Mouse (Mus musculus) testis, adult 2 months (tissue): ENCODE measurements around the gene Proca1. TPM values are rescaled to one million over a fixed set of nuclear protein-coding genes. Genes with fewer than 3 reads are reported as not detected.

Experiments
- H3K27ac ChIP-seq: fragments of 200-500 bp; 2 replicates; pipeline ENCODE4 v1.5.1; 2012; ENCODE audit warnings: low read depth, low read length; ENCODE audit not compliant: control insufficient read depth, insufficient read depth
- H3K27me3 ChIP-seq: fragments of 200-500 bp; 2 replicates; pipeline ENCODE4 v1.6.1; 2012; ENCODE audit warnings: mild to moderate bottlenecking, low read length, moderate library complexity; ENCODE audit not compliant: control insufficient read depth, insufficient read depth
- H3K36me3 ChIP-seq: fragments of 200-500 bp; 2 replicates; pipeline ENCODE4 v1.6.1; 2012; ENCODE audit warnings: mild to moderate bottlenecking, low read length; ENCODE audit not compliant: control insufficient read depth, insufficient read depth
- H3K4me1 ChIP-seq: fragments of 200-500 bp; 2 replicates; pipeline ENCODE4 v1.6.1; 2012; ENCODE audit warnings: low read length; ENCODE audit not compliant: control insufficient read depth, insufficient read depth
- H3K4me3 ChIP-seq: fragments of 200-500 bp; 2 replicates; pipeline ENCODE4 v1.5.1; 2012; ENCODE audit warnings: low read depth, mild to moderate bottlenecking, low read length, moderate library complexity, mixed read lengths; ENCODE audit not compliant: control insufficient read depth
- CTCF ChIP-seq: fragments of 200-500 bp; IDR thresholded peaks from 2 replicates; pipeline ENCODE4 v1.5.1; 2012; ENCODE audit warnings: low read depth, mild to moderate bottlenecking, inconsistent platforms, low read length, moderate library complexity; ENCODE audit not compliant: control insufficient read depth, insufficient read depth, insufficient replicate concordance
- POLR2A ChIP-seq: fragments of 200-500 bp; IDR thresholded peaks from 2 replicates; pipeline ENCODE4 v1.6.1; 2012; ENCODE audit warnings: low read depth, mild to moderate bottlenecking, inconsistent platforms, low read length, moderate library complexity; ENCODE audit not compliant: control insufficient read depth
- polyA plus RNA-seq: library from polyadenylated mRNA; depleted of rRNA; stranded (reverse); fragments of >200 nt; gene quantifications from 2 replicates; pipeline ENCODE4 v1.2.3, GENCODE M21; 2012; rRNA removed

Gene Proca1
- polyA plus RNA-seq, 1 experiment, result 191 TPM

DNA sequence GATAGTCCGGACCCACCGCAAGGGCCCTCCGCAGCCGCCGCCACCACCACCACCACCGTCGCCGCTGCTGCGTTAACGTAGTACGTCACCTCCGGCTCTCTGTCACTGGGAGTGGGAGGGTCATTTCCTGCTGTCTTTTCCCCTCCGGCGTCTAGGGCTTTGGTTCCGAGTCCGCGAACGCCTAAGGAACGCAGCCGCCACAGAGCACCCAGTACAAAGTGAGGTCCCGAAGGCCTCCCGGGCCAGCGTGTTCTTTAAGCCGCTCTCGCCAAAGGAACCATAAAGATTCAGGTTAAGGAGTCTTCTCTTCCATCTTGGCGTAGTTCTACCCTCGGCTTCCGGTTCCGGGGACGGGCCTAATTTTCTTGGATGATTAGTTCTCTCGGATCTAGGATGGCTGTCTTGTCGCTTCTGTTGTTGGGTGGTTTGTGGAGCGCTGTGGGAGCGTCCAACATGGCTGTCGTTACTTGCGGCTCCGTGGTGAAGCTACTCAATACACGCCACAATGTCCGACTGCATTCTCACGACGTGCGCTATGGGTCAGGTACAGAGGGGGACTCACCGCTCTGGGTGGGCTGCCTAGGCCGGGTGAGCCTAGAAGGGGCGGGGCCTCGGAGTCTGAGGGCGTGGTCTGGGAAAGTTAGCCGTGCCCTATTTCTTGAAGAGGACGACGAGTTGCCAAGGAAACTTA, 52.6 kb downstream of the Proca1 start, which contains the start of the genes Sdf2 and Supt6:
TSS of gene Sdf2 (plus strand) at position 120 of the 691 bp plus-strand sequence.
TSS of gene Supt6 (minus strand) at position 361 of the 691 bp plus-strand sequence.
- peak within 1 kb of the TSS; percentile 97 for H3K4me3 ChIP-seq
- TF ChIP-seq CTCF (peak; percentile 10; the same call in 1 of the 2 replicates), POLR2A (peak; percentile 92)
- no peaks in the 10 kb centered on the region for H3K27me3 ChIP-seq
- H3K4me1 ChIP-seq, result peaks cover 3% of the 10 kb centered on the region; the same call in 1 of the 2 replicates
- H3K27ac ChIP-seq, result peak within 1 kb of the TSS; percentile 99
- H3K36me3 ChIP-seq, result peaks cover 3% of the 10 kb centered on the region

DNA sequence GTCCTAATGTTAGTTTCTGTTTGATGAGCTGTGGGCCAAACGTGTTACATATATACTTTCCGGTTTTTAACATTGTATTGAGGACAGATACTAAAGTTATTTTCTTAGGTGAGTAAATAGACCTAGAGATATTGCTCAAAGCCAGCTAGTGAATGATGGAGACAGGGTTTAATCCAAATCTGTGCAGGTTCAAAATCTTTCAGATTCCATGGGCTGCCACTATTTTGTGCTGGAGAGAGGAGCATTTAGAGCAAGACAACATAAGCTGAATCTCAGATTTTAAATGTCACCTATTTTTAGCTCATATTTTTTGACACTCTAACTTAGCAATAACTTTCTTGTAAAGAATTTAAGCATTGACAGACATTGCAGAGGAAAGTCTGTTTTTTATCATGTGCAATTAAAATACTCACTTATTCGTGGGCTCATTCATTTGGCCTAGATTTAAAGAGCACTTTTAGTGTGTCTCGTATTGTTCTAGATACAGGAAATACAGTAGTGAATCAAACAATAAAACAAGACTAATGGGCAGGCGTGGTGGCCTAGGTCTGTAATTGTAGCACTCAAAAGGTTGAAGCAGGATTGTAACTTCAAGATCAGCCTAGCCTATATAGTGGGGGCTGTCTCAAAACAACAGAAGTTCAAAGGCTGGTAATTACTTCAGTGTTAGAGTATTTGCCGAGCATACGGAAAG, 53.3 kb downstream of the Proca1 start:
- Histone ChIP-seq H3K4me3 (peak overlapping the region; percentile 97), H3K27ac (peak overlapping the region; percentile 99; the same call in 1 of the 2 replicates), H3K4me1 (peaks cover 3% of the 10 kb centered on the region; the same call in 1 of the 2 replicates), H3K36me3 (peaks cover 3% of the 10 kb centered on the region), H3K27me3 (no peaks in the 10 kb centered on the region)
- TF ChIP-seq CTCF (no peak), POLR2A (no peak)

DNA sequence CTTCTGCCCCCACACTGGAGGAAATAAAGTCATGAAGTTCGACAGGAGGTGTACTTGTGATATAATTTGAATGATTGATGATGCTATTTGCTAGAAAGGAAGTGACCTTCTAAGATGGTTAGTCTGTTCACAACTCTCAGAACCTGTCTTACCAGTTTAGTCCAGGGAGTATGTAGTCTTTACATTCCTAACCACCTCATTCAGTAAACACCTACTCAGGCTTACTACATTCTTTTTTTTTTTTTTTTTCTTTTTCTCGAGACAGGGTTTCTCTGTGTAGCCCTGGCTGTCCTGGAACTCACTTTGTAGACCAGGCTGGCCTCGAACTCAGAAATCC, 53.8 kb downstream of the Proca1 start:
- H3K36me3 ChIP-seq, result peaks cover 2% of the 10 kb centered on the region
- TF ChIP-seq POLR2A (no peak), CTCF (no peak)
- peak overlapping the region; percentile 69; the same call in 1 of the 2 replicates for H3K4me3 ChIP-seq
- no peak overlapping the region for H3K27ac ChIP-seq
- H3K27me3 ChIP-seq, result no peaks in the 10 kb centered on the region
- peaks cover 3% of the 10 kb centered on the region; the same call in 1 of the 2 replicates for H3K4me1 ChIP-seq

DNA sequence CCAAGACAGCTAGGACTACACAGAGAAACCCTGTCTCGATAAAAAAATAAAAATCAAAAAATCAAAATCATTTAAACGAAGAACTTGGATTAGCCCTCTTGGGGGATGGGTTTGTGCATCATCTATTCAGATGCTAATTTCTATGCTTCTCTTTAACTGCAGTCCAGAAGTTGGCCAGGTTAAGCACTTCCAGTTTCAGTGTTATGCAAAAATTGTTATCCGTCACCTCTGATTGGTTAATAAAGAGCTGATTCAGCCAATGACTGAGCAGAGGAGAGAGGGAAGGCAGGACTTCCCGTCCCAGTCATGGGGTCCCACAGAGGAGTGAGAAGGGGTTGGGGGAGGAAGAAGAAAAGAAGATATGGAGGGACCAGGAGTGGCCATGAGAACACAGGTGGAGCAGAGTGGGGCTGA, 54.5 kb downstream of the Proca1 start:
- TF ChIP-seq CTCF (no peak), POLR2A (no peak)
- Histone ChIP-seq H3K36me3 (peaks cover 1% of the 10 kb centered on the region; the same call in 1 of the 2 replicates), H3K4me1 (peaks cover 3% of the 10 kb centered on the region; the same call in 1 of the 2 replicates), H3K27me3 (no peaks in the 10 kb centered on the region), H3K4me3 (peak overlapping the region; percentile 37; the same call in 1 of the 2 replicates), H3K27ac (no peak overlapping the region)

Other genes starting within 250 kb of the Proca1 start
- 24.6 and 26.7 TPM in 2 replicates for gene Phf12, start 210.6 kb upstream of the Proca1 start, polyA plus RNA-seq
- 4.9 and 5.1 TPM in 2 replicates for gene Dhrs13, start 161.1 kb upstream of the Proca1 start, polyA plus RNA-seq
- gene Flot2, start 155.5 kb upstream of the Proca1 start, polyA plus RNA-seq, result 35.3 and 36.6 TPM in 2 replicates
- 17.4 and 18.2 TPM in 2 replicates for gene Eral1, start 113.0 kb upstream of the Proca1 start, polyA plus RNA-seq
- 11.5 and 11.7 TPM in 2 replicates for gene Fam222b, start 98.7 kb upstream of the Proca1 start, polyA plus RNA-seq
- 9.5 and 12.5 TPM in 2 replicates for gene Traf4, start 27.8 kb upstream of the Proca1 start, polyA plus RNA-seq
- gene Nek8, start 16.7 kb upstream of the Proca1 start, polyA plus RNA-seq, result 22.2 and 22.3 TPM in 2 replicates
- gene Tlcd1, start 16.7 kb upstream of the Proca1 start, polyA plus RNA-seq, result 65.1 and 73.7 TPM in 2 replicates
- gene Rpl23a, start 9.8 kb upstream of the Proca1 start, polyA plus RNA-seq, result 125 and 137 TPM in 2 replicates
- gene Rab34, start 5.0 kb upstream of the Proca1 start, polyA plus RNA-seq, result 10.4 and 13.2 TPM in 2 replicates
- gene Sdf2, start 52.4 kb downstream of the Proca1 start, polyA plus RNA-seq, result 34.2 and 35.3 TPM in 2 replicates
- gene Supt6, start 52.6 kb downstream of the Proca1 start, polyA plus RNA-seq, result 20.1 and 22.2 TPM in 2 replicates
- gene 2610507B11Rik, start 68.4 kb downstream of the Proca1 start, polyA plus RNA-seq, result 125 and 133 TPM in 2 replicates
- 0.22 and 0.28 TPM in 2 replicates for gene BC030499, start 97.4 kb downstream of the Proca1 start, polyA plus RNA-seq
- 54.3 and 56.0 TPM in 2 replicates for gene Spag5, start 108.1 kb downstream of the Proca1 start, polyA plus RNA-seq
- gene Aldoc, start 129.6 kb downstream of the Proca1 start, polyA plus RNA-seq, result 5.8 and 7.4 TPM in 2 replicates
- 57.4 and 69.7 TPM in 2 replicates for gene Pigs, start 135.0 kb downstream of the Proca1 start, polyA plus RNA-seq
- gene Unc119, start 150.1 kb downstream of the Proca1 start, polyA plus RNA-seq, result 47.2 and 66.7 TPM in 2 replicates
- not detected in 2 replicates for gene Foxn1, start 193.2 kb downstream of the Proca1 start, polyA plus RNA-seq
- gene Slc13a2, start 228.8 kb downstream of the Proca1 start, polyA plus RNA-seq, result 2.8 and 3.1 TPM in 2 replicates